In the genomic region with DNA sequence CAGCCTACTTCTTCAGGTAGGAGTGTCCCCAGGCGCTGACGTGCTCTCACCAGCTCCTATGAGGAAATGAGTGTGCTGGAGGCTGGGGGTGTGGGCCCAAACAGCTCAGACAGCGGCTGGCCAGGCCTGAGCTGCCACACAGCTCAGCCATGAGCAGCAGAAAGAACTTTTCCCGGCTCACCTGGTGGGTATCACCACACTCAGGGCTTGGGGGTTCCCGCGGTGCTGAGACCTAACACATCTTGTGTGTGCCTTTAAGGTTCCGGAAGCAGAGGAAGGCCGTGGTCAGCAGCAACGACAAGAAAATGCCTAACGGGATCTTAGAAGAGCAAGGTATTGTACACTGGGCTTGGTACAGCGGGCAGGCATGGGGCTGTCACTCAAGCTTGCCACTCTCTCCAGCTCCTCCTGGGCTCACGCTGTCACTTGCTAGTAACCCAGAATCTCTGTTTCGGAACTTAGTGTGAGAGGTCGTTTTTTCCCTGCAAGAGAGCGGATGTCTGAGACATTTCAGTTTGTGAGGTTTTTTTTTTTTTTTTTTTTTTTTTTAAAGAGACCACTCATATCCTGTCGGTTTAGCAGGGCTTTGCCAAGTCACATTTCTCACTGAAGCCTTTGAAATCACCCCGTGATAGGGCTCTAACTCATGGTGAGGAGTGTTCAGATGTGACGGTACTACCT, we compare ENCODE assay signal across 9 mouse cellular contexts.
A peak's percentile ranks its signal among the peaks of the same experiment; 100 is the strongest.
DNase-seq lines count a peak whose midpoint lies in the region; ATAC-seq and TF ChIP-seq lines count a peak whose summit lies in the region.
"Had no signal": no experiment of that assay in that cellular context is flagged by ENCODE, and none has a peak within 500 bp of the region (broad histone marks: within the 10 kb centered on the region; RNA-seq: fewer than 3 reads in every experiment).

No protein-coding gene starts in this region.

- H3K36me3 ChIP-seq in intestine, embryonic 15.5 days: no peaks in the 10 kb centered on the region
- no peaks in the 10 kb centered on the region for H3K36me3 ChIP-seq in lung, postnatal 0 days (ENCODE audit: insufficient read depth, low read length)
- H3K36me3 ChIP-seq: neural tube, embryonic 13.5 days had no signal

- peak overlapping the region; percentile 21; the same call in 1 of the 2 replicates for H3K4me3 ChIP-seq in intestine, embryonic 15.5 days (replicated peaks)
- peak overlapping the region; percentile 22 for H3K4me3 ChIP-seq in lung, postnatal 0 days (ENCODE audit: low read depth, low read length)
- H3K4me3 ChIP-seq: neural tube, embryonic 13.5 days had no signal

- no peak for TF ChIP-seq CTCF in lung, postnatal 0 days (IDR thresholded peaks at IDR 0.05)

- H3K27me3 ChIP-seq in intestine, embryonic 15.5 days (replicated peaks): no peaks in the 10 kb centered on the region
- no peaks in the 10 kb centered on the region for H3K27me3 ChIP-seq in lung, postnatal 0 days (replicated peaks; ENCODE audit: insufficient read depth, low read length)
- H3K27me3 ChIP-seq: neural tube, embryonic 13.5 days had no signal

- ATAC-seq in intestine, embryonic 15.5 days: peak; percentile 62; the same call in 1 of the 2 replicates
- ATAC-seq in lung, postnatal 0 days: peak; percentile 74

- 40% methylated on average over 18 of the region's 18 CpGs for WGBS in intestine, embryonic 15.5 days
- WGBS in lung, postnatal 0 days: 24% methylated on average over 18 of the region's 18 CpGs

- intact Hi-C loops in left cerebral cortex, postnatal 4 days (cut with DNase I): no loop called here
- intact Hi-C loops in gastrocnemius, postnatal 36 days (cut with DNase I): no loop called here

- no peak for TF ChIP-seq EP300 in lung, postnatal 0 days (IDR thresholded peaks at IDR 0.05)

- peak overlapping the region; percentile 48 for H3K4me2 ChIP-seq in intestine, embryonic 15.5 days (replicated peaks)
- H3K4me2 ChIP-seq in lung, postnatal 0 days (replicated peaks; ENCODE audit: low read depth, low read length): peak overlapping the region; percentile 50
- H3K4me2 ChIP-seq: neural tube, embryonic 13.5 days had no signal

- no peaks in the 10 kb centered on the region for H3K9me3 ChIP-seq in intestine, embryonic 15.5 days
- no peaks in the 10 kb centered on the region for H3K9me3 ChIP-seq in lung, postnatal 0 days (ENCODE audit: low read length)

- DNase-seq in 3134 (ENCODE audit: extremely low read depth, insufficient read length, low spot score): peak; percentile 50
- DNase-seq in CD8-positive naive resting alpha-beta T cell, adult 2 months (ENCODE audit: low read depth in 2 of 2, low spot score in 2 of 2): peak; percentile 52 to 60
- DNase-seq in lung, postnatal 0 days (ENCODE audit: low spot score): peak; percentile 73
- DNase-seq in thymus, postnatal 0 days (ENCODE audit: low spot score): peak; percentile 84
- no peak for DNase-seq in left cerebral cortex, postnatal 4 days
- DNase-seq in layer of hippocampus, adult 8-10 months (ENCODE audit: low spot score in 2 of 2): no peak
- no peak for DNase-seq in gastrocnemius, postnatal 36 days

- H3K27ac ChIP-seq in intestine, embryonic 15.5 days: no peak overlapping the region
- 0 out of 2 replicates have a peak overlapping the region, but pooled peaks have one; percentile 35 for H3K27ac ChIP-seq in lung, postnatal 0 days (ENCODE audit: low read length)
- H3K27ac ChIP-seq: neural tube, embryonic 13.5 days had no signal

- no peak overlapping the region for H3K9ac ChIP-seq in intestine, embryonic 15.5 days
- H3K9ac ChIP-seq in lung, postnatal 0 days (replicated peaks; ENCODE audit: low read depth): no peak overlapping the region
- H3K9ac ChIP-seq: neural tube, embryonic 13.5 days had no signal

- H3K4me1 ChIP-seq in intestine, embryonic 15.5 days (replicated peaks): peaks cover 11% of the 10 kb centered on the region; the same call in 1 of the 2 replicates
- peaks cover 5% of the 10 kb centered on the region; the same call in 1 of the 2 replicates for H3K4me1 ChIP-seq in lung, postnatal 0 days (ENCODE audit: insufficient read depth, low read depth, low read length)
- H3K4me1 ChIP-seq: neural tube, embryonic 13.5 days had no signal

Comparison
In these comparisons a context has a peak if more than half of its experiments do, and no peak if none do; other contexts are left out.
1. DNase-seq: peak in 3134 (single experiment), CD8-positive naive resting alpha-beta T cell, adult 2 months (2 of 2), lung, postnatal 0 days (single experiment) and thymus, postnatal 0 days (single experiment); none in left cerebral cortex, postnatal 4 days (single experiment), layer of hippocampus, adult 8-10 months (0 of 2) and gastrocnemius, postnatal 36 days (0 of 2).